Mouse (Mus musculus) hindbrain, embryonic 15.5 days (tissue): ENCODE measurements around the gene Irak1. TPM values are rescaled to one million over a fixed set of nuclear protein-coding genes. Genes with fewer than 3 reads are reported as not detected.

Source experiments
- microRNA counts: library from miRNA; unstranded; fragments of <30 nt; microRNA quantifications from one replicate; lab custom pipeline; 2016
- microRNA-seq: library from miRNA; unstranded; fragments of <30 nt; microRNA quantifications from one replicate; pipeline ENCODE4, GENCODE M21; 2016
- polyA plus RNA-seq: library from polyadenylated mRNA; unstranded; fragments of >200 nt; fragmentation: Nextera tagmentation; extraction: Ambion mirVana; gene quantifications from 2 replicates; pipeline ENCODE4 v1.2.1, GENCODE M21; 2015

Gene Irak1
- polyA plus RNA-seq, 1 experiment from 2014 or later: 44.0 TPM

MicroRNAs encoded within 50 kb of the gene (microRNA counts, 519-probe panel; counts per million panel counts)
- microRNA mmu-miR-718 (lab: Ali Mortazavi, UCI): not detected

Small RNAs within 50 kb of the gene (microRNA-seq; reads per million reads assigned to microRNA genes)
- gene Mir5132: not detected
- gene Mir718: not detected

Other genes starting within 250 kb of the Irak1 start
- gene Srpk3, start 249.5 kb downstream of the Irak1 start, polyA plus RNA-seq: 1.4 and 1.9 TPM in 2 replicates
- 252 and 268 TPM in 2 replicates for gene Idh3g, start 237.0 kb downstream of the Irak1 start, polyA plus RNA-seq
- 143 and 154 TPM in 2 replicates for gene Ssr4, start 236.9 kb downstream of the Irak1 start, polyA plus RNA-seq
- gene Pdzd4, start 198.9 kb downstream of the Irak1 start, polyA plus RNA-seq: 4.5 and 4.7 TPM in 2 replicates
- gene Avpr2, start 131.8 kb downstream of the Irak1 start, polyA plus RNA-seq: 0.17 and 0.18 TPM in 2 replicates
- gene L1cam, start 127.8 kb downstream of the Irak1 start, polyA plus RNA-seq: 85.5 and 126 TPM in 2 replicates
- 3.5 and 3.6 TPM in 2 replicates for gene Arhgap4, start 102.0 kb downstream of the Irak1 start, polyA plus RNA-seq
- gene Naa10, start 102.0 kb downstream of the Irak1 start, polyA plus RNA-seq: 93.3 and 98.4 TPM in 2 replicates
- 13.3 and 14.1 TPM in 2 replicates for gene Renbp, start 93.1 kb downstream of the Irak1 start, polyA plus RNA-seq
- gene Hcfc1, start 57.6 kb downstream of the Irak1 start, polyA plus RNA-seq: 46.4 and 47.1 TPM in 2 replicates
- gene Opn1mw, start 103.5 kb upstream of the Irak1 start, polyA plus RNA-seq: not detected in 2 replicates
- gene Mecp2, start 111.4 kb upstream of the Irak1 start, polyA plus RNA-seq: 12.8 and 13.6 TPM in 2 replicates
- gene Tex28, start 143.9 kb upstream of the Irak1 start, polyA plus RNA-seq: not detected in 2 replicates
- gene Tktl1, start 153.3 kb upstream of the Irak1 start, polyA plus RNA-seq: 0.05 and 0.07 TPM in 2 replicates
- 87.8 and 92.0 TPM in 2 replicates for gene Flna, start 225.9 kb upstream of the Irak1 start, polyA plus RNA-seq
- gene Emd, start 230.8 kb upstream of the Irak1 start, polyA plus RNA-seq: 14.5 and 16.7 TPM in 2 replicates
- 396 and 404 TPM in 2 replicates for gene Rpl10, start 246.9 kb upstream of the Irak1 start, polyA plus RNA-seq